Mouse (Mus musculus): Measurements from ENCODE around the gene Mtmr2.
"Not testable (repeated sequence)": the region's sequence is repeated elsewhere in the genome, so short reads cannot be mapped to it uniquely, and the experiment has no call there.

Gene Mtmr2

GRCm38 (mm10) chr9:13748404-13748797, at the start of gene Mtmr2:
Gene Mtmr2, plus strand, starts transcription at chr9:13748410.
- no peak for DNase-seq (ENCODE audit: low spot score in 2 of 2)

- DNase-seq (ENCODE audit: low spot score in 2 of 2): no peak
Measured at GRCm38 (mm10) chr9:13699061-13699780, 49.0 kb upstream of the Mtmr2 start.

GRCm38 (mm10) chr9:13699781-13700116, 48.5 kb upstream of the Mtmr2 start:
- DNase-seq (ENCODE audit: low spot score in 2 of 2): no peak

GRCm38 (mm10) chr9:13701773-13702172, 46.4 kb upstream of the Mtmr2 start:
- DNase-seq (ENCODE audit: low spot score in 2 of 2): no peak

GRCm38 (mm10) chr9:13703100-13703499, 45.1 kb upstream of the Mtmr2 start:
- no peak for DNase-seq (ENCODE audit: low spot score in 2 of 2)

GRCm38 (mm10) chr9:13704917-13705316, 43.3 kb upstream of the Mtmr2 start:
- no peak for DNase-seq (ENCODE audit: low spot score in 2 of 2)

- no peak for DNase-seq (ENCODE audit: low spot score in 2 of 2)
Measured at GRCm38 (mm10) chr9:13707066-13707555, 41.1 kb upstream of the Mtmr2 start.

GRCm38 (mm10) chr9:13709436-13709835, 38.8 kb upstream of the Mtmr2 start:
- DNase-seq (ENCODE audit: low spot score in 2 of 2): no peak

- DNase-seq (ENCODE audit: low spot score in 2 of 2): not testable (repeated sequence)
Measured at GRCm38 (mm10) chr9:13715891-13716290, 32.3 kb upstream of the Mtmr2 start.

GRCm38 (mm10) chr9:13716316-13717099, 31.7 kb upstream of the Mtmr2 start:
- DNase-seq (ENCODE audit: low spot score in 2 of 2): peak; percentile 44 to 66

- peak; percentile 88 to 90 for DNase-seq (ENCODE audit: low spot score in 2 of 2)
Measured at GRCm38 (mm10) chr9:13748798-13749674, 826 bp downstream of the Mtmr2 start.

GRCm38 (mm10) chr9:13749675-13749998, 1.4 kb downstream of the Mtmr2 start:
- DNase-seq (ENCODE audit: low spot score in 2 of 2): no peak

- no peak for DNase-seq (ENCODE audit: low spot score in 2 of 2)
Measured at GRCm38 (mm10) chr9:13752543-13752942, 4.3 kb downstream of the Mtmr2 start.

- no peak for DNase-seq (ENCODE audit: low spot score in 2 of 2)
Measured at GRCm38 (mm10) chr9:13760430-13760829, 12.2 kb downstream of the Mtmr2 start.

- no peak for DNase-seq (ENCODE audit: low spot score in 2 of 2)
Measured at GRCm38 (mm10) chr9:13765624-13766023, 17.4 kb downstream of the Mtmr2 start.

- no peak for DNase-seq (ENCODE audit: low spot score in 2 of 2)
Measured at GRCm38 (mm10) chr9:13766570-13766969, 18.4 kb downstream of the Mtmr2 start.

GRCm38 (mm10) chr9:13774732-13775131, 26.5 kb downstream of the Mtmr2 start:
- no peak for DNase-seq (ENCODE audit: low spot score in 2 of 2)

GRCm38 (mm10) chr9:13781985-13782384, 33.8 kb downstream of the Mtmr2 start:
- DNase-seq (ENCODE audit: low spot score in 2 of 2): no peak

GRCm38 (mm10) chr9:13790864-13791263, 42.7 kb downstream of the Mtmr2 start:
- not testable (repeated sequence) for DNase-seq (ENCODE audit: low spot score in 2 of 2)

GRCm38 (mm10) chr9:13794302-13794701, 46.1 kb downstream of the Mtmr2 start:
- DNase-seq (ENCODE audit: low spot score in 2 of 2): no peak

GRCm38 (mm10) chr9:13794756-13795155, 46.5 kb downstream of the Mtmr2 start:
- no peak for DNase-seq (ENCODE audit: low spot score in 2 of 2)

- DNase-seq (ENCODE audit: low spot score in 2 of 2): no peak
Measured at GRCm38 (mm10) chr9:13804480-13804879, 56.3 kb downstream of the Mtmr2 start.

All from urinary bladder, adult 18-20 months (tissue).